ENCODE assay signal across 15 mouse cellular contexts in the genomic region with DNA sequence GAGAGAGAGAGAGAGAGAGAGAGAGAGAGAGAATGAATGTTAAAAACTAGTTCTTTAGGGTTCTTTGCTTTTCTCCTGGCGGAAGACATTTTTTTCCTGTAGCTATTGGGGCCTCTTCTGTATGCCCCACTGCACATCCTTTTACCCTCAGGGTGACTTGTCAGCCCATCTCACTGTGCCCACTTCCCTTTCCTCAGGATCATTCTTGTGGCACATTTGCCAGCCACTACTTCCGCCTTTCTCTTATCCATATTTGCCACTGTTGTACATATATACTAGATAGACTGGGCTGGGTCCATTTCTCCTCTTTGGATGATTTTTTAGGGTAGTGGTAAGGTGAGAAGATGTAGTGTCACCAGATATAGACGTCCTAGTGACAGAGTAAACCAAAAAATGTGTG. TPM values are rescaled to one million over a fixed set of nuclear protein-coding genes. Genes with fewer than 3 reads are reported as not detected.
DNase-seq lines count a peak whose midpoint lies in the region; ATAC-seq lines count a peak whose summit lies in the region.
"Had no signal": no experiment of that assay in that cellular context is flagged by ENCODE, and none has a peak within 500 bp of the region (broad histone marks: within the 10 kb centered on the region; RNA-seq: fewer than 3 reads in every experiment).

No protein-coding gene starts in this region.

- peak; percentile 16 for DNase-seq in retina, postnatal 1 day
- no peak for DNase-seq in retina, embryonic 14.5 days (ENCODE audit: low spot score)
- DNase-seq in kidney, adult 18-20 months, result no peak
- DNase-seq in ovary, postnatal 10 days (ENCODE audit: low spot score), result no peak
- no peak for DNase-seq in cerebellum, adult 8-10 months
- DNase-seq: adrenal gland, postnatal 25 days; cerebellum, adult 18-20 months; cerebellum, postnatal 14 days; forebrain, postnatal 0 days; gastrocnemius, postnatal 14 days had no signal

- peak; percentile 100 for ATAC-seq in common myeloid progenitor, adult 5-6 weeks (replicated peaks; ENCODE audit: low read depth, poor library complexity, severe bottlenecking)
- ATAC-seq in megakaryocyte progenitor cell, adult 5-6 weeks (replicated peaks; ENCODE audit: poor library complexity), result peak; percentile 91
- ATAC-seq: activated CD4-positive, CD25-positive, alpha-beta regulatory T cell, adult 4 months; forebrain, embryonic 13.5 days; forebrain, postnatal 0 days; Patski had no signal

RNA-seq across cellular contexts. Expression of gene Fhl1, which starts 9.8 kb away (rescaled TPM):
- 1.6 and 21.3 TPM in 2 replicates for total RNA-seq in common myeloid progenitor, adult 5-6 weeks (2017)
- 0.34 and 0.72 TPM in 2 replicates for total RNA-seq in megakaryocyte progenitor cell, adult 5-6 weeks (2015)
- 0.44 TPM in 1 of 2 replicates, not detected in the other for total RNA-seq in megakaryocyte progenitor cell, adult 5-6 weeks (2017)
